ENCODE assay signal across 8 mouse cellular contexts in genomic region chr7:127588901-127589300, GRCm38 (mm10). TPM values are rescaled to one million over a fixed set of nuclear protein-coding genes. Genes with fewer than 3 reads are reported as not detected.
DNase-seq lines count a peak whose midpoint lies in the region; ATAC-seq and TF ChIP-seq lines count a peak whose summit lies in the region.

No protein-coding gene starts in this region.

- ATAC-seq in embryonic facial prominence, embryonic 11.5 days (replicated peaks; ENCODE audit: insufficient number of reproducible peaks, low FRiP score, low TSS enrichment, low read depth) = no peak
- no peak for ATAC-seq in intestine, embryonic 15.5 days
- no peak for ATAC-seq in neural tube, embryonic 12.5 days (ENCODE audit: low FRiP score, low read depth)

- H3K4me2 ChIP-seq in embryonic facial prominence, embryonic 11.5 days (ENCODE audit: low read depth, low read length) = peak overlapping the region; percentile 83
- peak overlapping the region; percentile 93 for H3K4me2 ChIP-seq in intestine, embryonic 15.5 days (replicated peaks)
- peak overlapping the region; percentile 92 for H3K4me2 ChIP-seq in neural tube, embryonic 12.5 days (replicated peaks)

- no peak for DNase-seq in lung, adult 2 months
- DNase-seq in lung, postnatal 36 days = no peak
- DNase-seq in embryonic facial prominence, embryonic 11.5 days (ENCODE audit: low spot score) = no peak
- DNase-seq in urinary bladder, adult 2 months (ENCODE audit: low spot score) = no peak
- no peak for DNase-seq in gastrocnemius, postnatal 36 days
- DNase-seq in cerebellum, adult 8-10 months = no peak

- TF ChIP-seq POLR2A in lung, adult 2 months (IDR thresholded peaks at IDR 0.05; ENCODE audit: borderline replicate concordance, extremely low read depth, low read depth, low read length) = no peak

- intact Hi-C loops in gastrocnemius, postnatal 36 days (cut with DNase I) = loop anchor here (5.0 kb wide), 1 partner anchor 72 kb away; the partner anchor contains the start of gene Gm42715

- H3K27me3 ChIP-seq in embryonic facial prominence, embryonic 11.5 days (ENCODE audit: control insufficient read depth, insufficient read depth, low read length) = no peaks in the 10 kb centered on the region
- H3K27me3 ChIP-seq in intestine, embryonic 15.5 days (replicated peaks) = no peaks in the 10 kb centered on the region
- H3K27me3 ChIP-seq in neural tube, embryonic 12.5 days (replicated peaks) = no peaks in the 10 kb centered on the region

- no peak overlapping the region for H3K27ac ChIP-seq in embryonic facial prominence, embryonic 11.5 days (replicated peaks; ENCODE audit: low read depth, low read length)
- peak overlapping the region; percentile 74 for H3K27ac ChIP-seq in intestine, embryonic 15.5 days
- no peak overlapping the region for H3K27ac ChIP-seq in neural tube, embryonic 12.5 days

- 3% methylated on average over 29 of the region's 29 CpGs for WGBS in lung, adult 2 months
- 6% methylated on average over 29 of the region's 29 CpGs for WGBS in embryonic facial prominence, embryonic 11.5 days
- 4% methylated on average over 29 of the region's 29 CpGs for whole genome bisulfite sequencing in intestine, embryonic 15.5 days
- 6% methylated on average over 29 of the region's 29 CpGs for whole genome bisulfite sequencing in neural tube, embryonic 12.5 days

- no peak for TF ChIP-seq CTCF in lung, adult 2 months (IDR thresholded peaks at IDR 0.05; ENCODE audit: insufficient read depth, low read length)

- peak overlapping the region; percentile 77 for H3K9ac ChIP-seq in embryonic facial prominence, embryonic 11.5 days (replicated peaks; ENCODE audit: low read length)
- peak overlapping the region; percentile 81 for H3K9ac ChIP-seq in intestine, embryonic 15.5 days
- H3K9ac ChIP-seq in neural tube, embryonic 12.5 days = peak overlapping the region; percentile 78

- peak overlapping the region; percentile 87 for H3K4me3 ChIP-seq in lung, adult 2 months (replicated peaks; ENCODE audit: extremely low read depth, low read depth, low read length)
- H3K4me3 ChIP-seq in embryonic facial prominence, embryonic 11.5 days (ENCODE audit: low read depth, low read length) = peak overlapping the region; percentile 86
- peak overlapping the region; percentile 86 for H3K4me3 ChIP-seq in intestine, embryonic 15.5 days (replicated peaks)
- H3K4me3 ChIP-seq in neural tube, embryonic 12.5 days = peak overlapping the region; percentile 91

- H3K9me3 ChIP-seq in embryonic facial prominence, embryonic 11.5 days (replicated peaks; ENCODE audit: control insufficient read depth, low read length) = no peaks in the 10 kb centered on the region
- no peaks in the 10 kb centered on the region for H3K9me3 ChIP-seq in intestine, embryonic 15.5 days
- H3K9me3 ChIP-seq in neural tube, embryonic 12.5 days = no peaks in the 10 kb centered on the region

- H3K4me1 ChIP-seq in lung, adult 2 months (ENCODE audit: control insufficient read depth, insufficient read depth, low read length) = peaks cover 5% of the 10 kb centered on the region
- H3K4me1 ChIP-seq in embryonic facial prominence, embryonic 11.5 days (ENCODE audit: control insufficient read depth, insufficient read depth, low read length) = no peaks in the 10 kb centered on the region
- peaks cover 17% of the 10 kb centered on the region for H3K4me1 ChIP-seq in intestine, embryonic 15.5 days (replicated peaks)
- peaks cover 18% of the 10 kb centered on the region for H3K4me1 ChIP-seq in neural tube, embryonic 12.5 days

- H3K36me3 ChIP-seq in embryonic facial prominence, embryonic 11.5 days (replicated peaks; ENCODE audit: control insufficient read depth, insufficient read depth, low read depth, low read length) = peaks cover 10% of the 10 kb centered on the region
- peaks cover 19% of the 10 kb centered on the region for H3K36me3 ChIP-seq in intestine, embryonic 15.5 days
- H3K36me3 ChIP-seq in neural tube, embryonic 12.5 days = peaks cover 54% of the 10 kb centered on the region

RNA-seq across cellular contexts. Expression of gene Rnf40, which starts 0.3 kb away (rescaled TPM):
- 26.1 and 32.8 TPM in 2 replicates for polyA plus RNA-seq in lung, adult 2 months (2012; rRNA removed)
- polyA plus RNA-seq in embryonic facial prominence, embryonic 11.5 days (2014; fragmentation: Nextera tagmentation; extraction: Ambion mirVana) = 31.7 and 31.8 TPM in 2 replicates
- polyA plus RNA-seq in intestine, embryonic 15.5 days (2015; fragmentation: Nextera tagmentation; extraction: Ambion mirVana) = 37.4 and 37.7 TPM in 2 replicates
- 54.1 and 61.2 TPM in 2 replicates for polyA plus RNA-seq in neural tube, embryonic 12.5 days (2016; fragmentation: Nextera tagmentation; extraction: Ambion mirVana)
- 39.7 and 41.8 TPM in 2 replicates for polyA plus RNA-seq in urinary bladder, adult 2 months (2012; rRNA removed)
- total RNA-seq in gastrocnemius, postnatal 36 days (2021) = 10 to 100 TPM; 26.8 to 31.6 TPM

RNA-seq across cellular contexts. Expression of gene Ccdc189, which starts 0.5 kb away (rescaled TPM):
- polyA plus RNA-seq in lung, adult 2 months (2012; rRNA removed) = 14.0 and 16.5 TPM in 2 replicates
- polyA plus RNA-seq in embryonic facial prominence, embryonic 11.5 days (2014; fragmentation: Nextera tagmentation; extraction: Ambion mirVana) = 13.6 and 14.1 TPM in 2 replicates
- 4.1 and 4.9 TPM in 2 replicates for polyA plus RNA-seq in intestine, embryonic 15.5 days (2015; fragmentation: Nextera tagmentation; extraction: Ambion mirVana)
- 14.0 and 14.1 TPM in 2 replicates for polyA plus RNA-seq in neural tube, embryonic 12.5 days (2016; fragmentation: Nextera tagmentation; extraction: Ambion mirVana)
- 7.0 and 7.4 TPM in 2 replicates for polyA plus RNA-seq in urinary bladder, adult 2 months (2012; rRNA removed)
- total RNA-seq in gastrocnemius, postnatal 36 days (2021) = 1 to 10 TPM; 2.6 to 3.5 TPM

RNA-seq across cellular contexts. Expression of gene Phkg2, which starts 15.8 kb away (rescaled TPM):
- polyA plus RNA-seq in lung, adult 2 months (2012; rRNA removed) = 54.9 and 70.9 TPM in 2 replicates
- 42.9 and 45.8 TPM in 2 replicates for polyA plus RNA-seq in embryonic facial prominence, embryonic 11.5 days (2014; fragmentation: Nextera tagmentation; extraction: Ambion mirVana)
- polyA plus RNA-seq in intestine, embryonic 15.5 days (2015; fragmentation: Nextera tagmentation; extraction: Ambion mirVana) = 34.3 TPM in 2 replicates
- polyA plus RNA-seq in neural tube, embryonic 12.5 days (2016; fragmentation: Nextera tagmentation; extraction: Ambion mirVana) = 49.2 and 54.8 TPM in 2 replicates
- 72.2 and 75.4 TPM in 2 replicates for polyA plus RNA-seq in urinary bladder, adult 2 months (2012; rRNA removed)
- 1 to 10 TPM; 7.6 to 9.8 TPM for total RNA-seq in gastrocnemius, postnatal 36 days (2021)

RNA-seq across cellular contexts. Expression of gene Zfp629, which starts 26.7 kb away (rescaled TPM):
- 13.9 and 15.4 TPM in 2 replicates for polyA plus RNA-seq in lung, adult 2 months (2012; rRNA removed)
- polyA plus RNA-seq in embryonic facial prominence, embryonic 11.5 days (2014; fragmentation: Nextera tagmentation; extraction: Ambion mirVana) = 27.3 and 27.5 TPM in 2 replicates
- 8.8 and 9.4 TPM in 2 replicates for polyA plus RNA-seq in intestine, embryonic 15.5 days (2015; fragmentation: Nextera tagmentation; extraction: Ambion mirVana)
- polyA plus RNA-seq in neural tube, embryonic 12.5 days (2016; fragmentation: Nextera tagmentation; extraction: Ambion mirVana) = 31.8 and 35.3 TPM in 2 replicates
- 10.7 and 12.8 TPM in 2 replicates for polyA plus RNA-seq in urinary bladder, adult 2 months (2012; rRNA removed)
- total RNA-seq in gastrocnemius, postnatal 36 days (2021) = 10 to 100 TPM in 1 of 2 experiments, 1 to 10 TPM in 1; 6.1 to 10.4 TPM

RNA-seq across cellular contexts. Expression of gene Tmem265, which starts 27.7 kb away (rescaled TPM):
- polyA plus RNA-seq in lung, adult 2 months (2012; rRNA removed) = 1.7 and 4.2 TPM in 2 replicates
- polyA plus RNA-seq in embryonic facial prominence, embryonic 11.5 days (2014; fragmentation: Nextera tagmentation; extraction: Ambion mirVana) = 4.8 and 5.7 TPM in 2 replicates
- polyA plus RNA-seq in intestine, embryonic 15.5 days (2015; fragmentation: Nextera tagmentation; extraction: Ambion mirVana) = 5.5 and 5.6 TPM in 2 replicates
- polyA plus RNA-seq in neural tube, embryonic 12.5 days (2016; fragmentation: Nextera tagmentation; extraction: Ambion mirVana) = 4.1 and 6.1 TPM in 2 replicates
- polyA plus RNA-seq in urinary bladder, adult 2 months (2012; rRNA removed) = 2.1 TPM in 1 of 2 replicates, not detected in the other
- total RNA-seq in gastrocnemius, postnatal 36 days (2021) = not detected
